ENCODE assay signal across 8 mouse cellular contexts in genomic region chr6:145340657-145341146, GRCm38 (mm10).
A peak's percentile ranks its signal among the peaks of the same experiment; 100 is the strongest.
DNase-seq lines count a peak whose midpoint lies in the region; ATAC-seq lines count a peak whose summit lies in the region.

No protein-coding gene starts in this region.

- peak overlapping the region; percentile 56 for H3K4me3 ChIP-seq in hindbrain, embryonic 15.5 days
- H3K4me3 ChIP-seq in macrophage (ENCODE audit: inconsistent target) = peak overlapping the region; percentile 45

- H3K36me3 ChIP-seq in hindbrain, embryonic 15.5 days = no peaks in the 10 kb centered on the region
- H3K36me3 ChIP-seq in macrophage (ENCODE audit: inconsistent target) = no peaks in the 10 kb centered on the region

- DNase-seq in R1 (ENCODE audit: low read depth, low spot score) = peak; percentile 98
- DNase-seq in cerebellum, postnatal 25 days = peak; percentile 94 to 97
- DNase-seq in frontal cortex, postnatal 36 days (ENCODE audit: low spot score in 2 of 2) = peak; percentile 88 to 94
- peak; percentile 88 to 93 for DNase-seq in left cerebral cortex, adult 18-20 months (ENCODE audit: low spot score in 2 of 2)
- DNase-seq in right cerebral cortex, adult 18-20 months = peak; percentile 96
- peak; percentile 86 for DNase-seq in urinary bladder, postnatal 10 days (ENCODE audit: low spot score)

- H3K79me2 ChIP-seq in macrophage (ENCODE audit: inconsistent target) = no peaks in the 10 kb centered on the region

- no peaks in the 10 kb centered on the region for H3K9me3 ChIP-seq in hindbrain, embryonic 15.5 days

- ATAC-seq in hindbrain, embryonic 15.5 days (ENCODE audit: low FRiP score, low read depth) = peak; percentile 94

- peak overlapping the region; percentile 87 for H3K27ac ChIP-seq in hindbrain, embryonic 15.5 days (replicated peaks)
- H3K27ac ChIP-seq in macrophage = peak overlapping the region; percentile 84

- H3K9ac ChIP-seq in hindbrain, embryonic 15.5 days = peak overlapping the region; percentile 51

- WGBS in hindbrain, embryonic 15.5 days = 1% methylated on average over 37 of the region's 37 CpGs
- WGBS in macrophage (ENCODE audit: missing documents) = 2% methylated on average over 32 of the region's 37 CpGs

- H3K4me1 ChIP-seq in hindbrain, embryonic 15.5 days (replicated peaks) = peaks cover 15% of the 10 kb centered on the region

- H3K27me3 ChIP-seq in hindbrain, embryonic 15.5 days = no peaks in the 10 kb centered on the region

- H3K4me2 ChIP-seq in hindbrain, embryonic 15.5 days = peak overlapping the region; percentile 95

Comparison
In these comparisons a context has a peak if more than half of its experiments do, and no peak if none do; other contexts are left out.
1. Peak in every context shown above with its lines: DNase-seq, ATAC-seq, H3K4me3 ChIP-seq and H3K27ac ChIP-seq.